Mouse (Mus musculus) gonadal fat pad, adult 2 months (tissue): ENCODE data around the gene Fcgrt. TPM values are rescaled to one million over a fixed set of nuclear protein-coding genes. Genes with fewer than 3 reads are reported as not detected.
"Not testable (repeated sequence)": the region's sequence is repeated elsewhere in the genome, so short reads cannot be mapped to it uniquely, and the experiment has no call there.

Experiments
- DNase-seq: peaks from one replicate; pipeline ENCODE4 v3.0.0-alpha.2; 2012; ENCODE audit warnings: low read depth
- polyA plus RNA-seq: library from polyadenylated mRNA; depleted of rRNA; stranded (reverse); fragments of >200 nt; gene quantifications from 2 replicates; pipeline ENCODE4 v1.2.3, GENCODE M21; 2012; rRNA removed

The Fcgrt gene
- polyA plus RNA-seq: 152 and 158 TPM in 2 replicates

- peak; percentile 93 for DNase-seq
Measured at GRCm38 (mm10) chr7:45103652-45104180, at the start of gene Fcgrt. TSS of gene Fcgrt (minus strand) at chr7:45103851.

- DNase-seq: not testable (repeated sequence)
Measured at GRCm38 (mm10) chr7:45153052-45153451, 49.4 kb upstream of the Fcgrt start.

GRCm38 (mm10) chr7:45151303-45151702 lies 47.7 kb upstream of the Fcgrt start:
- DNase-seq: no peak

GRCm38 (mm10) chr7:45150321-45150720 lies 46.7 kb upstream of the Fcgrt start:
- no peak for DNase-seq

GRCm38 (mm10) chr7:45149545-45149944 lies 45.9 kb upstream of the Fcgrt start:
- DNase-seq: no peak

- no peak for DNase-seq
Measured at GRCm38 (mm10) chr7:45148534-45149098, 45.0 kb upstream of the Fcgrt start.

GRCm38 (mm10) chr7:45147899-45148298 lies 44.2 kb upstream of the Fcgrt start:
- no peak for DNase-seq

- no peak for DNase-seq
Measured at GRCm38 (mm10) chr7:45147267-45147666, 43.6 kb upstream of the Fcgrt start.

- DNase-seq: no peak
Measured at GRCm38 (mm10) chr7:45145460-45145859, 41.8 kb upstream of the Fcgrt start.

GRCm38 (mm10) chr7:45144368-45145174 lies 40.9 kb upstream of the Fcgrt start:
- no peak for DNase-seq

GRCm38 (mm10) chr7:45141914-45142313 lies 38.3 kb upstream of the Fcgrt start:
- DNase-seq: no peak

- no peak for DNase-seq
Measured at GRCm38 (mm10) chr7:45141319-45141718, 37.7 kb upstream of the Fcgrt start.

- DNase-seq: no peak
Measured at GRCm38 (mm10) chr7:45139904-45140723, 36.5 kb upstream of the Fcgrt start.

GRCm38 (mm10) chr7:45138403-45138802 lies 34.8 kb upstream of the Fcgrt start:
- no peak for DNase-seq

GRCm38 (mm10) chr7:45137171-45138006 lies 33.7 kb upstream of the Fcgrt start:
- DNase-seq: no peak

GRCm38 (mm10) chr7:45135993-45136567 lies 32.4 kb upstream of the Fcgrt start, which contains the start of the genes Gm45713 and Flt3l:
TSS of gene Gm45713 (minus strand) at chr7:45136231.
TSS of gene Flt3l (minus strand) at chr7:45136432.
- no peak for DNase-seq

GRCm38 (mm10) chr7:45135370-45135769 lies 31.7 kb upstream of the Fcgrt start:
- no peak for DNase-seq

GRCm38 (mm10) chr7:45134544-45135026 lies 30.9 kb upstream of the Fcgrt start:
- DNase-seq: no peak

- DNase-seq: no peak
Measured at GRCm38 (mm10) chr7:45133446-45134159, 30.0 kb upstream of the Fcgrt start.

- DNase-seq: no peak
Measured at GRCm38 (mm10) chr7:45131850-45132249, 28.2 kb upstream of the Fcgrt start.
